Mouse (Mus musculus) adrenal gland, adult (tissue): ENCODE results near the gene Cacng2.

Experiments
- DNase-seq, 2 experiments: peaks; one replicate each; pipeline ENCODE4 v3.0.0; 2022 to 2023; ENCODE audit warnings: low spot score in 1 of 2; ENCODE audit not compliant: inconsistent age in 2 of 2

Gene Cacng2

DNA sequence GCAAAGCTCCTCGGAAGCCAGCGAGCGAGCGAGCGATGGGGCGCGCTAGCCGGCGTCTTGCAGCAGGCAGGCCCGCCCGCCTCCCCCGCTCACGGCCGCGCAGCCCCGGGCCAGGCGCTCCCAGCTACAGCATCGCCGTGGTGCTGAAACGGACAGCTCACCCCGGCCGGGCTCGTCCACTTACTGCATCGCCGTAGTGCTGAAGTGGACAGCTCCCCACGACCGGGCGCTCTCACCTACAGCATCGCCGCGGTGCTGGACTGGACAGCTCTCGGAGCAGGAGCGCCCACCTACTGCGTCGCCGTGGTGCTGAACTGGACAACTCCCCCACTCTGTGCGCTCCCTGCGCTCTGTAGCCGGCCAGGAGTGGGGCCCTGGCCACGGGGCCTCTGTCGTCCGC lies at the start of gene Cacng2:
Gene Cacng2, minus strand, starts transcription at position 325 of the 400 bp plus-strand sequence.
- peak; percentile 97 to 98 for DNase-seq

- no peak for DNase-seq
These were observed 49.7 kb upstream of the Cacng2 start for GRCm38 (mm10) chr15:78169566-78169965.

GRCm38 (mm10) chr15:78165292-78165691 lies 45.5 kb upstream of the Cacng2 start:
- no peak for DNase-seq

DNA sequence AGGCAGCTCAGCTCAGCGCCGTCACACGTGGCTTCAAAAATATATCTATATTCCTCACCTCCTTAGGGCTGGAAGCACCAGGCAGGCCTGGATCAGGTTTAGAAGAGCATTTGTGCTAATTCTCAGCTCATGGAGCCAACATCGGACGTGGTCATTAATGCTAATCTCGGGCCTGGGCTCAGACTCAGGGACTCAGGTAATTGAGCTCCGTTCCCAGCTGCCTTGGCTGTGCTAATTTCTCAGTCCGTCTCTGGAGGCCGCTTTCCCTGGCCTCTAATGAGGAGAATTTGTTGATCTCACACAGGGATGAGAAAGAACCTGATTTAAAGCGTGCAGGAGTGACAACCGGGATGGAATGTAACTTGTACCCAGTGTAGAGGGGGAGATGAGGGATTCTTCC lies 44.6 kb upstream of the Cacng2 start:
- DNase-seq = no peak

- no peak for DNase-seq
These were observed 42.1 kb upstream of the Cacng2 start for GRCm38 (mm10) chr15:78161946-78162345.

DNA sequence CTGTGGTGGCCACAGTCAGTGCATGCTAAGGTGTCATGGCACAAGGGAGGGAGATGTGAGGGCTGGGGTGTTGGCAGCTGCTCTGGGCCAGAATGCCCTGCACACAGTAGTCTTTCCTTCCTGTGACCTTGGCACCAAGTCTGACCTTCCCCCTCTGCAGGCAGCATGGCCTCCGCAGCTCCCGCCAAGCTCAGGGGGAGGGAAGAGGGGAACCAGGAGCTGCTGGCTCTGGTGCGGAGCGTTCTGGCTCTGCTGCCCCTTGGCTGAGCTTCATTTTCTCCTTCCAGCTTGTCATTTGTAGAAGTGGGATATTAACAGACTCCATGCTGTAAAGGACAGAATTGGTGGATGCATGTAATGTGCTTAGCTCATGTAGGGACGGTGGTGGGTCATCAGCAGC lies 38.5 kb upstream of the Cacng2 start:
- no peak for DNase-seq

- no peak for DNase-seq
These were observed 38.0 kb upstream of the Cacng2 start for GRCm38 (mm10) chr15:78157824-78158223.

DNA sequence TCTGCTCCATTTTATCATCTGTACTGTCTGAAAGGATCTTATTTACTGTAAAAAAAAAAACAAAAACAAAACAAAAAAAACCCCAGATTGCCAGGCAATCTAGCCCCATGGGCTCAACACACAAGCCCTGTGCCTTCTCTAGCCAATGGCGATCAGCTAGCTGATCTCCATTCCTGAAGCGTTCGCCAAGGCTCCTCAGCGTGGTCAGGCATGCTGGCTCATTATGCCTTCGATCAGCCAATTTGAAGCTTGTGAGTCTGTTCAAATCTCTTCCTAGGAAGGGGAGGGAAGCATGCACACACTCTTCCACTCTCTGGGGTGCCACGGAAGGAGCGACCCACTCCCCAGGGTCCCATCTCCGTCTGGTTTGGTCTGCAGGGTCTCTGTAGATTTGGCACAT lies 37.5 kb upstream of the Cacng2 start:
- DNase-seq = no peak

GRCm38 (mm10) chr15:78155421-78155820 lies 35.6 kb upstream of the Cacng2 start:
- DNase-seq = no peak

GRCm38 (mm10) chr15:78153045-78153775 lies 33.4 kb upstream of the Cacng2 start:
- DNase-seq = no peak

DNA sequence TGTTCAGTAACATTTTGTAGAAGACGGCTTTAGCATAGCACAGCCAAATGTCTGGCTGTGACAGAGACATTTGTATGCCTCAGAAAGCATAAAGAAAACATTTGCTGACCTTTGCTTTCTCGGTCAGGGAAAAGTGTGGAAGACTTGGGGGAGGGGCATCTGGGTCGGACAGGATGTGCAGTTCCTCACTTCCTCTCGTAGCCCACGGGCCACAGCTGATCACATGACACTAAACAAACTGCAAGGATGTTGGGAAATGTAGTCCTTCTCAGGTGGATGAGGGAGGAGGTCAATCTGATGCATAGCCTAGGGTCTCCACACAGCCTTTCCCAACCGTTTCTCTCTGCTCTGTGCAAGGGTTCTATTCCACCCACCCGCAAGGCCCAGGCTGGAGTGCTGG lies 28.7 kb upstream of the Cacng2 start:
- DNase-seq = no peak

- no peak for DNase-seq
These were observed 20.4 kb upstream of the Cacng2 start for GRCm38 (mm10) chr15:78140226-78140625.

DNA sequence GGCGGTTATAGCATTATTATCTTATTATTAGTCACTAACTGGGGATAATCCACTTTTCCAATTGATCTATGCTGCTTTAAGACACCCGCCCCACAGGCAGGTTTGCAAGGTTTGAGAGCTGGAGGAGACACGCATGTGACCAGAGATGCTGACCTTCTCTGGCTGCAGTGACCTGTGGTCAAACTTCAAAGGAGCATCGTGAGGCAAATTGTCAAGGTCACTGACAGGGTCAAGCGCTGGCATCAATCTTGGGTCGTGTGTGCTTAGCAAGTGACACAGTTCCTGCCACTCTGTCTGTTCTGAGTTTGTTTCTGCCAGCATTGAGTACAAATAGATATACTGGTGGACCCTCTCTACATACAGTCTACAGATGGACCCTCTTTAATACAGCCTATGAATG lies 14.8 kb upstream of the Cacng2 start:
- DNase-seq = peak; percentile 15 to 61

GRCm38 (mm10) chr15:78133389-78133788 lies 13.6 kb upstream of the Cacng2 start:
- DNase-seq = no peak

DNA sequence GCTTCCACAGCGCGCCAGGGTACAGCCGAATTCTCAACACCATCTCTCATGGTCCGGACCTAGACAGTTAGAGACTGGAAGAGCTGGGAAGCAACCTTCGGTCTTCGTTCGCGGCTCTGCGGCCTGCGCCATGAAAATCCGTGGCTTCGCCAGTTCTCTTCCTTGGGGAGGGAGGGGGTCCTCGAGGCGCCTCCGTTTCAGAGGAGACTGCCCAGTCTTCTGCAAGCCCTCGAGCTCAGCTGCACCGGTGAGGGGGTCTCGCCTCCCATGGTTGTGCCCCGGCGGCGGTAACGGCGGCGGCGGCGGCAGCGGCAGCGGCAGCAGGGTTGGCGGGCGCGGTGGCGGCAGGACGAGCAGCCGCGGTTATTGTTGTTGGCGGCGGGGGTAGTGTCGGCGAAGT lies 580 bp downstream of the Cacng2 start:
- no peak for DNase-seq

DNA sequence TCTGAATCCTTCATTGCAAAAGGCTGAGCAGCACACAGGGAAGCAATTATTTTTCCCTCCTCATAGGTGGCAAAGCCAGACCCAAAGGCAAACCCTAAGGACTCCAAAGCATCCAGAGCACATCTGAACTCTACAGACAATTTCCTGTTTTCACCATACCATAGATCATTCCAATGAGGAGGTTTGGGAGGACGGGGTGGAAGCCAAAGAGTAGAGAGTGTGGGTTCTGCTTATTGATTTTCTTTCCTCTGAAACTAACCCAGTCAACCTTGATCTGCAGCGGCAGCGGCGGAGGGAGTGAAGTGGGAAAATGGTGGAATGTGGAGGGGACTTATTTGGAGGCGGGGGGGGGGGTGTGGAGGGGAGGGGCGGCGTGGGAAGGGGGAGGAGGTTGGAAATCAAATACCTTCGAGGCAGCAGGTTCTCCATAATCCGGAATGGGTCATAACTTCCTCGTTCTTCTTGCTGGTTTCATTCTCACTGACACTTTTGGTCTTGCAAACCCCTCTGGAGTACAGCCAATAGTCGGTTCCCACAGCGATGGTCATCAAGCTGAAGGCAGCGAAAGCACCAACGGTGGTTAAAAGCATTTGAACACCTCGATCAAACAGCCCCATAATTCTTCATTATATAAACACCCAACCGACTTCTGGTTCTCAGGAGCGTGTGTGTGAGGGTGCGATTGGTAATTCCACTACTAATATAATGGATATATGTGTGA lies 1.4 kb downstream of the Cacng2 start:
- DNase-seq = no peak

DNA sequence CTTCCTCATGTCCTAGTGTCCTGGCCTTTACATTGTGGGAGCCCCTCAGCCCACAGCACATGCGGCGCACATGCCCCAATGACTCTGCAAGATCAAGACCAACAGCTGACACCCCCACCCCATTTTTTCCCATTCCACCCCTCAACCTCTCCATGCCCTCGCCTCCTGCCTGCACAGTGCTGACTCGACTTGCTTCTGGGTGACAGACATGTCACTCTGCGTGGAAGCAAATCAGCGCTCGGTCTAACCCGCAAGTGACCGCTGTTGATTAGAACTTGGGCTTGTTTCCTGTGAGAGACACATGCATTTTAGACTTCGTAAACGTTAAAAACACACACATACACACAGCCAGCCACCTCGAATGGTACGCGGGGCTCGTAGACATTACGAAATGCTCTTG lies 2.1 kb downstream of the Cacng2 start:
- DNase-seq = no peak

DNA sequence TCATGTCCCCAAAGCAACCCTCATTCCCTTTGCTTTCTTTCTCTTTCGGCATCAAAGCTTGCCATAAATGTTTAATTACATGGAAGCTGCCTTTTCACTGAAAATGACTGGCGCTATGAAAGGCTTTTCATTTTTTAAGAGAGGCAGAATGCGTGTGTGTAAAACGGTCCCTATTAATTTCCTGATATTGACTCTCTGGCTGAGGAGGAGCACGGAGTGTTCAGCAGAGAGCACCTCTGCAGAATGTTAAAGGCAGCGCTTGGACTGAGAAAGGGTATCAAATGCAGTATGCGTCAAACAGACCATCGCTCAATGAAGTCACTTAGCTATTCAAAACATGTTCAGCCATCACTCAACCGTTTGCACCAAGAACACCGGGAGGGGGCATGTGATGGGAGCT lies 2.9 kb downstream of the Cacng2 start:
- DNase-seq = no peak

- no peak for DNase-seq
These were observed 3.6 kb downstream of the Cacng2 start for GRCm38 (mm10) chr15:78116244-78116643.

- DNase-seq = no peak
These were observed 20.3 kb downstream of the Cacng2 start for GRCm38 (mm10) chr15:78099516-78099915.

GRCm38 (mm10) chr15:78096004-78096403 lies 23.8 kb downstream of the Cacng2 start:
- DNase-seq = no peak

DNA sequence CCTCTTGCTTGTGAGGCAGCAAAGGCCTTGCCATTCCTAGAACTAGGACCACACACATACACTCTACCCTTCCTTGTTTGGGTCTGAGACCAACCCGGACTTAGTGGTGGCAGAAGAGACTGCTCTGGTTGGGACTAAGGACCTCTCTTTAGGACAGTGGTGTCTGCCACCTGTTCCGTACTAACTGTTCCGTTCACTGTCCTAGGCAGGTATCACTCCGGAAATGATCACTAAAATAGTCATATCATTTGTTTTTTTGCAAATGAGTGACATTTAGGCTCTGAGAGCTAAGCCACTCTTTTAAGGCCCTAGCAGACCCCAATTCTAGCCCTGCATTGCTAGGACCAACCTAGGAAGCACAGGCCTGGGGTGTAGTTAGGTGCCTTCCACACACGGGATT lies 26.2 kb downstream of the Cacng2 start:
- no peak for DNase-seq
